Mouse (Mus musculus) adrenal gland, postnatal 14 days (tissue): ENCODE measurements around the gene Gm8897. TPM values are rescaled to one million over a fixed set of nuclear protein-coding genes. Genes with fewer than 3 reads are reported as not detected.
"Not testable (repeated sequence)": the region's sequence is repeated elsewhere in the genome, so short reads cannot be mapped to it uniquely, and the experiment has no call there.

Experiments used
- DNase-seq: peaks from one replicate; pipeline ENCODE4 v3.0.0; 2021; ENCODE audit warnings: mixed read lengths
- long read RNA-seq, 2 experiments: library from polyadenylated mRNA; stranded (forward); transcript quantifications; one replicate each; pipeline ENCODE4 v2.0.0; 2021
- total RNA-seq: library from RNA; stranded (reverse); gene quantifications from 2 replicates; pipeline ENCODE4 v1.2.3, GENCODE M21; 2021

Gm8897 gene
- total RNA-seq = not detected in 2 replicates
- long read RNA-seq, experiment 1 = 0 reads
- long read RNA-seq, experiment 2 = 0 reads

GRCm38 (mm10) chr5:11416118-11416517 is at the start of gene Gm8897:
Gene Gm8897, plus strand, starts transcription at chr5:11416418.
- not testable (repeated sequence) for DNase-seq

- not testable (repeated sequence) for DNase-seq
These were observed 473 bp downstream of the Gm8897 start for GRCm38 (mm10) chr5:11416691-11417090.

Other genes with a start within 250 kb of the Gm8897 start
- not detected in 2 replicates for gene Gm5861, start 233.3 kb upstream of the Gm8897 start, total RNA-seq
- gene Gm8890, start 160.4 kb upstream of the Gm8897 start, total RNA-seq = not detected in 2 replicates
- not detected in 2 replicates for gene Speer1, start 74.9 kb upstream of the Gm8897 start, total RNA-seq
- gene Gm8906, start 86.3 kb downstream of the Gm8897 start, total RNA-seq = not detected in 2 replicates
- not detected in 2 replicates for gene Gm6460, start 178.5 kb downstream of the Gm8897 start, total RNA-seq